Mouse (Mus musculus) telencephalon, adult 2 months (tissue): ENCODE results near the gene Scn3a.

Experiments used
- DNase-seq: peaks from one replicate; pipeline ENCODE4 v3.0.0-alpha.2; 2011; ENCODE audit warnings: low read depth, low spot score

Scn3a gene

DNA sequence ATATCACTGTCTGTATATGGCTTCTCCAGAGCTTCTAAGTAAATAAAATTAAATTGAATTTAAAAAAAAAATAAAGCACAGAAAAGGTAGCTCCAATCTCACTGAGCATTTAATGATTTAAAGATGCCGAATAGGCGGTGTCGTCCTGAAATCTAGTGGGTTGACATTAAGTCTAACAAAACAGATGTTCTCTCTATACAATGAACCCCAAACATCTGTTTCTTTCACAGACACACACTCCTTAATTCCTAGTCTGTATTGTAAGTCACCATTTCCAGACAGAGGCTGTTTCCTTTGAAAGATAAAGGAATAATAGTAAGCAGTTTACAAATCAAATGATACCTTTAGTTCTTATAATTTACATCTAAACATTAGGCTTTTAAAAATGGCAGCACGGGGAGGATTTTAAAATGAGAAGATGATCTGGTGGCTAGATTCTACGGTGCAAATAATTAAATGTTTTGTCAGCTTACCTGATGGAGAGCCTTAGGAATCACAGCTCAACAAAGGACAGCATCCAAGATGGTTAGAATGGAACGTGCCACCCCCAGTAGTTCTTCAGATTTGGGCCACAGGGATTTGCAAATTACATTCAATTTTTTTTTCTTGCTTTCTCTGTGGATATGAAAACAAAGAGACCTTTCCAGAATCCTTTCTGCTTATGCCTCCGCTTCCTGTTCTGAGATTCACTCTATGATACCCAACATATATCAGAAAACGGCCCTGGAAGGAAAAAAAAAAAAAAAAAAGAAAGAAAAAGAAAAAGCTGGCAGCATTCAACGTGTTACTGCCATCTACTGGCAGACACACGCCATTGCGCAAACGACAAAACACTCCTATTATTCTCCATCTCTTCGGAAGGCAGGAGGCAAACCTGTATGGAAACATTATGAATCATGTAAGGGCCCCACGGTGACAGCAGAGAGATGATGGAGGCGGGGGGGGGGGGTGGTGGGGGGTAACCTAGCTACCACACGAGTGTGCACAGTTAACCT is at the start of gene Scn3a:
Gene Scn3a, minus strand, starts transcription at position 835 of the 995 bp plus-strand sequence.
- DNase-seq, result peak; percentile 60

DNA sequence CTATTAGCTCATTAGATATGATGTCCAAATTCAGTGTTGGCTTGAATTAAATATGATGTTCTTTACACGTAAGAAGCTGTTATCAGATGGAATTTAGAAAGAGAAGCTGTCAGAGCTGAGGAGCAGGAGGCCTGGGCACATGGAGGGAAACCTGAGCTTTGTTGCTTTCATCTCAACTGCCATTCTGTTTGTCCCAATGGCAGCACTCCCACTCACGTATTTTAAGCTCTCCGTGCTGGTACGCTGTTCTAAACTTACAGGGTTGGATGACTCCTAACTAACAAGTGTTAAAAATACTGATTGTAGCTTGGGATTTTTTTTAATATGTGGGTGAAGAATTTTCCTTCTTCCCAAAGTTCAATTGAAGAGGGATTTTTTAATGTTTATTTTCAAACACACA is 44.5 kb upstream of the Scn3a start:
- DNase-seq, result peak; percentile 46

GRCm38 (mm10) chr2:65607813-65608212 is 40.4 kb upstream of the Scn3a start:
- no peak for DNase-seq

DNA sequence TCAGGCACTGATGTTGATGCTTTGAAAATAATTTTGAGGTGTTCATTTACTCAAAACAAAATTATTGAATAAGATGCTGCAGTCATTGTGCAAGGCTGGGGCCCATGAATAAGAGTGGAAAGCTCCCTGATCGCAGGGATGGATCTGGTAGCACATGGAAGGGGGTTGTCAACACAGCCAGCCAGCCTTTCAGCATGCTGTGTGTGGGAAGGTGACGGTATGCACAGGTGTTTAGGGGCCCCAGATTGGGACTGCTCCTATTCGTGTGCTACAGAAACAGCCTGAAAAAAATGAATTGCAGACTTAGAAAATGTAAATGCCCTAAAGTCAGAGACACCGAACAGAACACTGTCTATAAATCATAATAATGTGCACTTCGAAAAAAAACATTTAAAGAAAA is 20.3 kb upstream of the Scn3a start:
- peak; percentile 66 for DNase-seq

- DNase-seq, result no peak
Observed at GRCm38 (mm10) chr2:65567925-65568324, 498 bp upstream of the Scn3a start.

GRCm38 (mm10) chr2:65563898-65564297 is 3.5 kb downstream of the Scn3a start:
- no peak for DNase-seq

DNA sequence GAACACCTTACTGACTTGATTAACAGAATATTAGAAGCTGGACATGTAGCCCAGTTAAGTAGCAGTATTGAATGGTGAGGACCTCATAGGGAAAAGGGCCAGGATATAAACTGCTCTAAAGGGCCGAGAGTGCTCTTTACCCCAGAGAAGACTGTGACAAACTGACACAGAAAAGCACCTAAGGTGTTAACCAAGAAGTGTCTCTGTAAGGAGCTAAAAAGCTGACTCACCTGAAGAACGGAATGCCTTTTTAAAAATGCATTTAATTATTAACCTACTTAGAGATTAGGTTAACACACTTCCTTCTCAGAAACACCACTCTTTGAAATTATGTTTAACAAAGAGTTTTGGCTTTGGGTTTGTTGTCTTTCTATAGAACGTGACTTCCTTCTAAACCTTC is 9.7 kb downstream of the Scn3a start:
- DNase-seq, result no peak

- DNase-seq, result no peak
Observed at GRCm38 (mm10) chr2:65554662-65555061, 12.8 kb downstream of the Scn3a start.

GRCm38 (mm10) chr2:65553473-65553872 is 14.0 kb downstream of the Scn3a start:
- no peak for DNase-seq

DNA sequence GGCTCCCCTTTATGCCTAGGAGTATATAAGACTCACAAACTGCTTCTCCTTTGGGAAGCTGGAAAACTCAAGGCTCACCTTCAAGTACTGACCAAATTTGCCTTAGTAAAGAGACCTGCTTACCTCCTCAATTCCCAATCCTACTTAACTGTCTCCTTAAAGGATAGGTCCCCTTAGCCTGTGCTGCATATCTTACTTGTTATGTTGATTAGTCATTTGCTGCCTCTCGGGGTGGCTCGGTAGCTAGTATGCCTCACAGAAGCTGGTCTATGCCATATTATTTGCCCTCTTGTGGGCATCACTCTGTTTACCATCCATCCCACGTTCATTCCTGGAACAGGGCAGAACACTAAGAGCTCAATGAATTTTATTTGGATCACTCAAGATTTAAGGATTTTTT is 14.7 kb downstream of the Scn3a start:
- no peak for DNase-seq

DNA sequence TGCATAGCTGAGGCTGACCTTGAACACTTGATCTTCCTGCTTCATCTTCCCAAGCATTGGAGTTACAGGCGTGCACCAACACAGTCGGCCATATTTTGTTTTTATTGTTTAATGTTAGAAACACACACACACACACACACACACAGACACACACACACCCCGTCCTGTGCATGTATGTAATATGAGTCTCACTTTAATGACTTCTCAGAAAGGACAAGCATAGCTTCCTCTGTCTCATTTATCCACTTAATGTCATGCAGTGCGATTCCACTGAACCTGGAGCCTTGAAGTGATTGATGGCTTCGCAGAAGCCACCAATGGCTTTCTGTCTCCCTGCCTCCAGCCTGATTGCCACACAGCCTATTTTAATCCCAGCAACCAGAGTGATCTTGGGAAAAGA is 15.2 kb downstream of the Scn3a start:
- no peak for DNase-seq

GRCm38 (mm10) chr2:65551736-65552135 is 15.7 kb downstream of the Scn3a start:
- no peak for DNase-seq

DNA sequence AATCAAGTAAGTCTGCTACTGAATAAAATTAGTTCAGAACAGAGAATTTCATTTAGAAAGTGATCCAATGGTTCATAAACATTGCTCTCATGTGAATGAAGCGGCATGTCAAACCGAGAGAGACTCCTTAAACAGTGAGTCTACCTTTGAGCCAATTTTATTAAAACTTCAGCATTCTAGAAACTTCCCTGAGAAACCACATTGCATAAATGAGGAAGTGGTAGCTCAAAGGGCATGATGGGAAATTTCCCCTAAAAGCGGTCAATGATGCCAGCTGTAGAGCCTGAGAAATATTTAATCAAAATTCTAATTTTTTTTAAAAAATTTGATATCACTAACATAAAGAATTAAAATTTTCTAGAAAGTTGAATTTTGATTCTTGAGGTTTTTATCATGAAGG is 16.9 kb downstream of the Scn3a start:
- DNase-seq, result no peak

GRCm38 (mm10) chr2:65548665-65549064 is 18.8 kb downstream of the Scn3a start:
- no peak for DNase-seq

DNA sequence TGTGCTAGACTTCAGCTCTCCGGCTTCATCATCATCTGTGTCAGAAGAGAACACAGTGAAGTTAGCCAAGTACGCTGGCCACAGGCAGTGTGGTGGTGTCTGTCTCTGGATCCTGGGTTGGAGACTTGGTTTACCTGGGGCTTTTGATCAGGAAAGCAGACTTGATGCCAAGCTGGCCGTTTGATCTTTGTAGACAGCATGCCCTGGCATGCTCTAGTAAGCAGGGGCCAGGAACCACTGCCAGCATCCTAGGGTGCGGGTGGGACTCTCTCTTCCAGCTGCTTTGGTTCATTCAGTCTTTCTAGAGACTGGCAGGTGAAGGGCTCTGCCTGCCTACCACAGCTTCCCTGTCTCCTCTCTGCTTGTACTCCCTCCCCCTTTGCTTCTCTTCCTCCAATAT is 20.1 kb downstream of the Scn3a start:
- DNase-seq, result no peak

DNA sequence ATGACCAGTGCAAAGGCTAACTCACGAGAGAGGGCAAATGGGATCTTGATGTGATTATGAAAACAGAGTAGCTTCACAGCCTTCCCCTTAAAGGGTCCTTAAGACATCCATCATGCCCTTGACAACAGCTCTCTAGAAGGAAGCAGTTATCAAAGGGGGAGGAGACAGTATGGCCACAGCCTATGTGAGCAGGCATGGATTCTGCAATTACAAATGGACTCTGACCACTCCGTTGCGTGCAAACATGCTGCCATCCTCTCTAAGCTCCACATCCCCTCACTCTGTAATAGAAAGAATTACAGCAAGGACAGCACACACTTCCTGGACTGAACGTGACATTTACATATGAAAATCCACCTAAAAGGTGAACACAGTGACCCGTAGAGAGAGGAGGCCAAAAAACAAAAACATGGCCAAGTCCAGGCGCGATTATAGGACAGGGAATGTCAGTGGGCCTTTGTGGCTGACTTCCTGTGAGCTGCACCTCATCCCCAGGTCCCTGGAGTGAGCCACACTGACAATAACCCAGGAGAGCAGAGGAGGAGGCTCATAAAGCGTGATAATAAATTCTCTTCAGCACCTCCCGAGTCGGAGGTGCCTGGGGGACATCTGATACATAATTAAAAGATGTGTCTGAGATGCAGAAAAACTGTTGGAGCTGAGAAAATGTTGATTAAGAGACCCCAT is 24.4 kb downstream of the Scn3a start:
- no peak for DNase-seq

DNA sequence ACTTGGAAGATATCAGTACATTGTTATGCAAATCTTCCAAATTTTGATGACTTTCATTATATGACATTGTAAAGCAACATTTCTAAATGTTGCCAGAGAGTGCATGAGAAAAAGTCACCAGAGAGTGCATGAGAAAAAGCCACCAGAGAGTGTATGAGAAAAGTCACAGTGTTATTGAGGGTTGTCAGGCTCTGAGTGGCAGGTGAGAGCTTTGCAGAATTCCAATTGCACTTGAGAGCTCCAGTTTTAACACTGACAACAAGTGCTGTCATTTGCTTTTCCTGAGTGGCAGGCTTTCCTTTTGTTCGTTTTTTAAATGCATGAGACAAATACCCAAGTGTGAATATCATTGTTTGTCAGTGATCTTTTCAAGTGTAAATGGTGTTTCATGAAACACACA is 25.6 kb downstream of the Scn3a start:
- DNase-seq, result no peak

GRCm38 (mm10) chr2:65538436-65538835 is 29.0 kb downstream of the Scn3a start:
- DNase-seq, result peak; percentile 13

DNA sequence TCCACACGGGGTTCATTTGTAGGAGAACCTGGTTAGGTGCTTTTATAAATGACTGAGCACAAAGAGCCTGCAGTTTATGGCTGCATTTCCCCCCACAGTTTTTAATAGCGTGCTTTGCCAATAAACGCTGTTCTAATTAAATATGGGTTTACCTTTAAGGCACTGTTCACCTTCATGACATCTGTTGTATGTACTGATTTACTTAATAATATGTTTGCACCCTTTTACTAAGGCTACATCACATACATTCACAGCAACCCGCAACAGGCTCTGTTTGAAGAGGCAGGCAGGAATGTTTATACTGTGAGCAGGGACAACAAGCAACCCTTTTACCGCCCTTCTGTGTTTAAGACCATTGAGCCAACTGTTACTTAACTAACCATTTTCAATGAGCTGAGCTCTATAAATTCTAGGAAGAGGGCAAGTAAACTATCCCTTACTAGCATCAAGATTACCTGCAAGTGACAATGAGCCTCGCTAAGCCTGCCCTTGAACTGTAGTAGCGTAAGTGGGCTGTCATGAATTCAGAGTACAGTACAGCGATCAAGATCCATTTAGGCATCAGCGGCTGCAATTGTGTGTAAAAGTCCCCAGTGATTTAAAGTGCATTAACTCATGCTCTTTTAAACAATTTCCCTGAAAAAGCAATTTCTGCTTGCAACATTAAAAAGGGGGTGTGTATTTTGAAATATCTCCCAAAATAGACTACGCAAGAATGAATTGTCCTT is 35.1 kb downstream of the Scn3a start:
- no peak for DNase-seq

GRCm38 (mm10) chr2:65529148-65529547 is 38.3 kb downstream of the Scn3a start:
- DNase-seq, result no peak

DNA sequence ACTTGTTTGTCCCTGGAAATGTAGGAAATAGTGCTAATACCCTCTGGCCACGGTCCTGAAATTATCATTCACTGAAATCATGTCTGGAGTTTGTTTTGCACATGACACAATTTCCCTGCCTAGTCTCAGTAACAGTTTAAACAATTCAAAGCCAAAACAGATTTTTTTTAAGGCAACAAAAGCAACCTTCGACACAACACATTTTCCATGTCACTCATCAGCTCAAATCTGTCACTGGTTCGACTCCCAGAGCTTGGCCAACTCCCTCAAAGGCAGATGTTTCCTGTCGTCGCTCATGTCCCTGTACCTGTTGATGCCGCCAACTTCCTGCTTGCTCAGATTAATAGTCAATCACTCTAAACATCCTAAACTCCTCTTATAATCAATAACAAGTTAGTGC is 50.7 kb downstream of the Scn3a start:
- no peak for DNase-seq

DNA sequence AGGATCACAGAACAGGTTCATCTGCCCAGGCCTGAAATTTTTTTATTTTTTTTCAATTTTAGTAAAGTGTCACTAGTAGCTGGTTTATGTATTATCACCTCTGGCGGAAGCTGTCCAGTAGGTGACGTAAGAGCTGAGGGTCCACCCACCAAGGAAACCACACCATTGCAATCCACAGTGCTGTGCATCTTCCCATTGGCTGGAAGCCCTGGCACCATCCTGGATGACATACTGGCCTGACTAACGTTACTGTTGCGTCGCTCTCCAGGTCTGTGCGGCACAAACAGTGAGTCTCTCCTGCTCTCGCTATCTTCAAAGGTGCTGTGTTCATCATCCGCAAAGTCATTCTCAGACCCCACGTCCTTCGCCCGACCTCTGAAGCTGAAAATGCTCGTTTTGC is 59.2 kb downstream of the Scn3a start:
- DNase-seq, result no peak
